Mouse (Mus musculus) spleen, adult 18-20 months (tissue): Measurements from ENCODE around the gene Olfr47.
A peak's percentile ranks its signal among the peaks of the same experiment; 100 is the strongest.
"Not testable (repeated sequence)": the region's sequence is repeated elsewhere in the genome, so short reads cannot be mapped to it uniquely, and the experiment has no call there.

Experiments used
- DNase-seq, 2 experiments: peaks; one replicate each; pipeline ENCODE4 v3.0.0; 2022; ENCODE audit warnings: mixed read lengths in 2 of 2

The Olfr47 gene

GRCm38 (mm10) chr6:43231255-43231654, at the start of gene Olfr47:
Olfr47 (plus strand) TSS chr6:43231529.
- DNase-seq, result not testable (repeated sequence)

DNA sequence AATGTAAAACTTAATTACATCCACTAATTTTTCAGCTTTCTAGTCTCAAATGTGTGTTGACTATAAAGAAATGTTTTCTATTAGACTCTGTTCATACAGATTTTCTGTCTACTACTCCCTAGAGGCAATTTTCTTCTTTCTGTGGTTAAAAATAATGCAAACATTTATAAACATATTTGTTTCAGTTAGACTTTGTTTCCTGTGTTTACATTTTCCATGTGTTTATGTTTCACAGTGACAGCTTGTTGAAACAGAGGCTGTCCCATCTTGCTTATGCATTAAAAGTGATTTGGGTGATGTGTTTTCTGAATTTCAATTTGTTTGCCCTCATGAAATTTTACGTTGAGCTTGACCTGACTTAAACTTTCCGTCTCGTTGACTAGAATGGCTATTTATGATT, 40.3 kb upstream of the Olfr47 start:
- no peak for DNase-seq

DNA sequence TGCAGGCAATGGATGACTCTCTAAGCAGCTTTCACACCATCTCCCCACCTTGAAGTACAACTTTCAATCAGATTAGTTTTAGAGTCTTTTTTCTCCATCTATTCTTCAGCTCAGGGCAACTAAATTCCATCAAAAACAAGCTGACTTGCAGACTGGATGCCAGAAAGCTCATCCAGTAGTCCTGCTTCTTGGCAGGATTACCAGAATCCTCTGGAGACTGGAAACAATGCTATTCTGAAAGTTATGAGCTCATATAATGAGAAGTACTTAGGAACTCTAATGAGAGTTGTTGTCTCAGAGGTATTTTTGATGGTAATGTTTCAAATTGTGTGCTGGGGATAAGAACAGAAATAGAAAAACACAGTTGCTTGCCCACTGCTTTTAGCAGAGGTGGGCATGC, 34.5 kb upstream of the Olfr47 start, which contains the start of gene Olfr435:
TSS of gene Olfr435 (plus strand) at position 366 of the 400 bp plus-strand sequence.
- DNase-seq, result no peak

DNA sequence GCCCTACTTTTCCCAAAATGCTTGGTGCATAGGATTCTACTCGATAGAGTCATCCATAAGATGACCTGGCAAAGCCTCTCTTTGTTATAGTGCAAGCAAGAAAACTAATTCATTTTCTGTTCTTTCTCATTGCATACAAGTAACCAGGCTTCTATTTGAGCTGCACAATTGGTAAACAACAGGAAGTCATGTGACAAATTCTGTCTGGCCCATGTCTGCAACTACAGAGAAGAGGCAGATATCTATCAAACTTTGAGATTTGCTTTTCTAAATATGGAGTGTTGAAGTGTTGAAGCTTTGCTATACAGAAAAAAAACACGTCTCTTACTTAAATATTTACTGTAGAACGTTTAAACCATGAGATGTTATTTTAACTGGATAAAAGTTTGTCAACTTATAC, 33.2 kb upstream of the Olfr47 start:
- no peak for DNase-seq

DNA sequence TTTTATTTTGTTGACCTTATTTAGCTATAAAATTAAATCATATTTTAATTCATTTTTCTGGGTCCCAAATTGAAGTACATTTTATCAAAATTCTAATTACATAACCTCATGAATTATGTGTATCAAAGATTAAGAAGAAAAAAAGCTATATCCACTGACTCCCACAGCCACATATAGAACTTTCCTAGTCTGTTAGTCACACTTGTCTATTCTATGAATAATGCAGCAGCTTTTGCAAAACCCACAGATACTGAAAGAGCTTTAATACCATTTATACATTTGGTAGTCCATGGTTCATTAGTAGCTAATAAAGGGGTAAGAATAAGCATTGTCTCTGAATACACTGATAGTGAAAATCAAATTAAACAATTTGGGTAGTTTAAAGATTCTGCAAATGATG, 28.5 kb upstream of the Olfr47 start:
- no peak for DNase-seq

- DNase-seq, result no peak
These were observed 26.0 kb upstream of the Olfr47 start for GRCm38 (mm10) chr6:43205355-43205754.

GRCm38 (mm10) chr6:43212873-43213272, 18.5 kb upstream of the Olfr47 start, which contains the start of gene Olfr434:
Olfr434 (plus strand) TSS chr6:43213021.
- not testable (repeated sequence) for DNase-seq

DNA sequence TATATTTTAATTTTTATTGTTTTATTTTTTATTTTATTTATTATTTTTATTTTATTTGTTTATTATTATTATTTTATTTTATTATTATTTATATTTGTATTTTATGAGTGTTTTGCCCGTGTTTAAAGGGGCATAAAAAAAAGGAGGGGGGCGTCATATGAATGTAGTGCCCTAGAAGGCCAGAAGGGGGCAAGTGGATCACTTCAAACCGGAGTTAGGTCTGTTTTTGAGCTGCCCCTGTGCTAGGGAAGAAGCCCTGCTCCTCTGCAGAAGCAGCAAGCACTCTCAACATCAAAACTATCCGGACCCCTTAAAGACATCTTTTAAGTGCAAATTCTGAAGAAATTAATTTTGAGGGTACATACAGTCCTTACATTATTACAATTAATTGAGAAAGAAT, 10.7 kb downstream of the Olfr47 start:
- no peak for DNase-seq

DNA sequence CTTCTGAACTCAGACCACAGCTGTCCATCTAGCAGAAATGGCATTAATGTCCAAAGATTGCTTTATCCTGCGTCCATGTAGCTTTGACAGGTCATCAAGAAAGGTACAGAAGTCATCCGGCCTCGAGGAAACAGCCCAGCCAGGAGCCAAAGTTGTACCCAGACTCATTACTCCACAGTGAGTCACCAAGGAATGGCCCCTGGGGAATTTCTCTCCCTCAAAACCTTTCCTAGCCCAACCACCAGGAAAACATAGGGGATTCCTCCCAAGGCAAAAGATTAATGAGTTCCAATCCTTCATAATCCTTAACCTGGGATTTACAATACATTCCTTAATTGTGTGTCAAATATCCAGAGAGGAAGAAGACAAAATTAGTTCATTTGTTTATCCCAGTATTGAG, 16.1 kb downstream of the Olfr47 start:
- DNase-seq, result no peak

- DNase-seq, result no peak
These were observed 21.7 kb downstream of the Olfr47 start for GRCm38 (mm10) chr6:43252994-43253393.

DNA sequence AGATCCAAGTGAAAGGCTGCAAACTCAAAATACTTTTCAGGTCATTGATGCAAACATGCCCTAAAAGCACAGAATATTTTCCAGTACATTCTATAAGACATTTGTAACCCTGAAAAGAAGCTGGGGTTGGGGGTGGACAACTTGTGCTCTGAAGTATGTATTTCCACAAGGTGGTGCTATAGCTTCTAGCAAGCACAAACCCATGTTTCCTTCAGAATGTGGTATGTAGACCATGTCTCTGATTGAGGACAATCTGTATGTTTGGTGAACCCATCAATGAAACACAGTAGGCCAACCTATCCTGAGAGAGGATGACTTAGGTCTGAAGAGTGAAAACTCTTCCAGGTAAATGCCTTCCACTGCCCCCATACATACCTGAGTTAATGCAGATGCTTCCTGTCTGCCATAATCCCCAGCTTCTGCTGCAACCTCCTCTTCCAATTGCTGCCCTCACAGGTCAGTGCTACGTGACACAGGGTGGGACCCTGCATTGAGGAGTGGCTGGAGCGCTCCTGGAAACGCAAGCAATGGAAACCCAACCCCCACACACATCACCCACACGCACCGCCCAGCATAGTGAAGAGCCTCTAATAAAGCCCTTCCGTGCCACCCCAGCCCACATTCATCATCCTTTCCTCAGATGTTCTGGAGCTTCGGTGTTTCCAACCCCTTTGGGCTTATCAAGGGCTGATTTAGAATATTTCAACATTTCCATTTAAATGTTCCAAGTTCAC, 23.0 kb downstream of the Olfr47 start:
- no peak for DNase-seq

DNA sequence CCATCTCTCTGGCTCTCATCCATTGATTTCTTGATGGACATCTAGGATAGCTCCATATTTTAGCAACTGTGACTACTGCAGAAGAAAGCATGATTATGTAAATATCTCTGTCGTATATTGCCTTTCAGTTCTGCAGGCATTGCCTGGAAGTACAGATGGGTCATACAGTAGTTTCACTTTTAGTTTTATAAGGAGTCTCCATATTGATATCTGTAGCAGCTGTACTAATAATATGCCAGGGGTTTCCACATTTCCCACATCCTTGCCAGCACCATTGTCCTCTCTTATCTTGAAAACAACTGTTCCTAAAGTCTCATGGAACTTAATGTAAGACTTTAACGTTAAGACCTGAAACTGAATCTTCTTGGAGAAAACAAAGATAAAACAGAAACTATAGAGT, 29.4 kb downstream of the Olfr47 start:
- no peak for DNase-seq

GRCm38 (mm10) chr6:43265363-43266041, 34.2 kb downstream of the Olfr47 start, which contains the start of gene Arhgef5:
Arhgef5 (plus strand) TSS chr6:43265582.
- DNase-seq, result peak in 1 of 2 experiments; percentile 10

- no peak for DNase-seq
These were observed 35.0 kb downstream of the Olfr47 start for GRCm38 (mm10) chr6:43266356-43266755.

- no peak for DNase-seq
These were observed 41.3 kb downstream of the Olfr47 start for GRCm38 (mm10) chr6:43272597-43272996.

- no peak for DNase-seq
These were observed 42.8 kb downstream of the Olfr47 start for GRCm38 (mm10) chr6:43274123-43274522.

- no peak for DNase-seq
These were observed 46.9 kb downstream of the Olfr47 start for GRCm38 (mm10) chr6:43278247-43278646.

- DNase-seq, result no peak
These were observed 49.2 kb downstream of the Olfr47 start for GRCm38 (mm10) chr6:43280481-43280880.
